Mouse (Mus musculus): ENCODE data around the gene Dbp. TPM values are rescaled to one million over a fixed set of nuclear protein-coding genes. Genes with fewer than 3 reads are reported as not detected.
"Not testable (repeated sequence)": the region's sequence is repeated elsewhere in the genome, so short reads cannot be mapped to it uniquely, and the experiment has no call there.

Gene Dbp
- polyA plus RNA-seq (2021): 73.2 TPM

GRCm38 (mm10) chr7:45704730-45705442 is at the start of gene Dbp:
Gene Dbp, plus strand, starts transcription at chr7:45705088.
- ATAC-seq: peak; percentile 76
- no peaks in the 10 kb centered on the region for H3K27me3 ChIP-seq
- peak; percentile 97 for DNase-seq (ENCODE audit: low read depth, low spot score)
- TF ChIP-seq CTCF (IDR thresholded peaks at IDR 0.05): no peak
- in situ Hi-C loops (cut with MboI; ENCODE audit: low pct_unique_long_range_greater_than_20kb): loop anchor here (25.0 kb wide), 1 partner anchor 843 kb away; the partner anchor contains the start of genes Pnkp and Ptov1
- ChIA-PET POLR2A (interaction anchor here (0.6 to 3.3 kb wide), 3 partner anchors 13 to 197 kb away, joined by 3 to 17 read pairs (median 3); partner anchors contain the start of genes Ntn5 and Sphk2), CTCF (interaction anchor here (1.4 to 4.9 kb wide), 3 partner anchors 13 to 22 kb away, joined by 6 to 31 read pairs (median 9); partner anchors contain the start of genes Ntn5 and Sphk2)

DNA sequence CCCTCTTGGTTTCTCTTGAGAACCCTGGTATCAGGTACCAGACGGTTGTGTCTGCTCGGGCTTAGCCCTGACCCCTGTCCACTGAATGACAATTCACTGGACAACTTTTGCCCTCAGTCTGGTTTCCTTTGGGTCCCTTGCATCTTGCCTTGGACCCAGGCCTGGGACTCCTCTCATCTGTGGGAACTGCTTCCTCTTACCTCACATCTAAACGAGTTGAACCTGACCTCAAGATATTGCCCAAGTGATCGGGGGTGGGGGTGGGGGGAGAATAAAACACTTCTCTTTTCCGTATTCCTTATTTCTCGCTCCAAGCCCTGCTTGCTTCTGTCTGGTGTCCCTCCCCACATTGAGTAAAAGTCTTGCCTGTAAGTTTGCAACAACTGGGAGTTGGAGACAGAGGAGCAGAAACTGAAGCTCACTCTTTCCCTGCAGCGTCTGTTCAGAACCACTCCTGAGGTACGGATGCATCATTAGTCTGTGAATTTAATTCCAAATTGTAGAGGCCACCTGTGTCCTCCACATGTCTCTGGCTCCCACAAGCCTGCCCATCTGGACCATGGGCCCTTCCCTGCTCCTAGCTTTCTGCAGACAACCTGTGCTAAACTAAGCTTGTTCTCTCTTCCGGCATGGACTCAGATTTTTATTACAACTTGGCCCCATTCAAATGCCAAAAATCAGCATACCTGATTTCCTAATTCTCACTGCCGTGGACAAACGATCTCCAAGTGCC is 44.0 kb upstream of the Dbp start:
- POLR2A ChIA-PET: no interaction called here
- in situ Hi-C loops (cut with MboI; ENCODE audit: low pct_unique_long_range_greater_than_20kb): no loop called here
- DNase-seq (ENCODE audit: low read depth, low spot score) (no peak), ATAC-seq (no peak)
- CTCF ChIA-PET: no interaction called here
- H3K27me3 ChIP-seq: no peaks in the 10 kb centered on the region
- no peak for TF ChIP-seq CTCF (IDR thresholded peaks at IDR 0.05)

- POLR2A ChIA-PET; DNase-seq (ENCODE audit: low read depth, low spot score); H3K27me3 ChIP-seq; in situ Hi-C loops (cut with MboI; ENCODE audit: low pct_unique_long_range_greater_than_20kb); ATAC-seq; CTCF ChIA-PET: not testable (repeated sequence)
Observed at GRCm38 (mm10) chr7:45661702-45662101, 43.2 kb upstream of the Dbp start.

DNA sequence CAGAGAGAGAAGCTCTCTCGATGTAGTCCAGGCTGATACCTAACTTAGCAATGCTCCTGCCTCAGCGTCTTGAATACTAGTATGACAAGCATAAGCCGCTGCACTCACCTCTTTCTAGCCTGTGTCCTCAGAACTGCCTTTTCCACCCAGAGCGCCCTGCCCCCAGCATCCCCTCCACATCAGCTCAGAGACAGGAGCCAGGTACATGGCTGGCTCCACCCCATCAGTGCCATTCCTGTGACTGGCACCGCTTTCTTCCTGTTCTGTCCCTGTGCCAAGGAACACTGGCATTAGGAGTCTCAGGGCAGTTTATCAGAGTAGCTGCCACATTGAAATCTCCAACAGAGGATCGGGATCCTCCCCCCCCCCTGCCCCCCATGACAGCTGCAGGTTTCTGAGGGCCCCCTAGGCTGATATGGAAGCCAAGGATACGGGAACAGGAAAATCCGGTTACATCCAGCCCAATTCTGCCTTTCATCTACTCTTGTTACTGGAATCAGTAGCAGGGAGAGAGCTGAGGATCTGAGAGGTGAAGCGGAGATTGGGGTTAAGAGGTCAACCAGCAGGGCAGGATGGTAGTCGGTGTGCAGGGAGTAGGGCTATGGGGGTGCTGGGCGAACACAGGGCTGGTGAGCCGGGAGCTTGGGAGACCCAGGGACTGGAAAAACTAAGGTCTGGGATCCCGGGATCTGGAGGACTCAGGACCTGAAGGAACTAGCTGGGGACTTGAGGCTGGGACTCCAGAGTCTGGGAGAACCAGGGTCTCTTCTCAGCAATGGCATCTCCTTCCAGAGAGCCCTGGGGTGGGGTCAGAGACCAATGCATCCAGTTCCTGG is 39.4 kb upstream of the Dbp start:
- no peak for TF ChIP-seq CTCF (IDR thresholded peaks at IDR 0.05)
- ChIA-PET POLR2A (no interaction called here), CTCF (interaction anchor here (1.9 to 2.6 kb wide), 2 partner anchors 11 to 17 kb away, joined by 6 to 10 read pairs; partner anchors contain the start of gene Ntn5)
- no peaks in the 10 kb centered on the region for H3K27me3 ChIP-seq
- DNase-seq (ENCODE audit: low read depth, low spot score) (no peak), ATAC-seq (no peak)
- in situ Hi-C loops (cut with MboI; ENCODE audit: low pct_unique_long_range_greater_than_20kb): no loop called here

DNA sequence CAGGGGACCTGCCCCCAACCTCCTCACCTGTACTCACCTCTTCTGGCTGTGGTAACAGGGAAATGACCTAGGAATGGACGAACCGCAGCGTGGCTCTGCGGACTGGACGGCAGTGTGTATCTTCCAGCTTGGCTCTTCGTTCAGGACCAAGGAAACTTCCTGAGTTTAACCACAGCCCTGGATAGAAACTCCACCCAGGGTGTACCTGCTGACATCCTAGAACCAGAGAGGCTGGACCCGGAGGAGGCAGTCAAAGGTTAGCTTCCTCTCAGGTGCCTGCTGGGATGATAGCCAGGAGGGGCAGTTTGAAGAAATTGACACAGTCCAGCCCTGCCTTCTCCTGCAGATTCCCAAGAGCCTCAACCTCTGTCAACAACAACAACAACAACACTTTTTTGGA is 38.7 kb upstream of the Dbp start, which contains the start of gene Fut2:
Gene Fut2, minus strand, starts transcription at position 234 of the 400 bp plus-strand sequence.
- TF ChIP-seq CTCF (IDR thresholded peaks at IDR 0.05): no peak
- in situ Hi-C loops (cut with MboI; ENCODE audit: low pct_unique_long_range_greater_than_20kb): no loop called here
- CTCF ChIA-PET: interaction anchor here (1.9 to 2.6 kb wide), 2 partner anchors 10 to 17 kb away, joined by 6 to 10 read pairs; partner anchors contain the start of gene Ntn5
- DNase-seq (ENCODE audit: low read depth, low spot score) (no peak), ATAC-seq (no peak)
- no peaks in the 10 kb centered on the region for H3K27me3 ChIP-seq
- POLR2A ChIA-PET: no interaction called here

DNA sequence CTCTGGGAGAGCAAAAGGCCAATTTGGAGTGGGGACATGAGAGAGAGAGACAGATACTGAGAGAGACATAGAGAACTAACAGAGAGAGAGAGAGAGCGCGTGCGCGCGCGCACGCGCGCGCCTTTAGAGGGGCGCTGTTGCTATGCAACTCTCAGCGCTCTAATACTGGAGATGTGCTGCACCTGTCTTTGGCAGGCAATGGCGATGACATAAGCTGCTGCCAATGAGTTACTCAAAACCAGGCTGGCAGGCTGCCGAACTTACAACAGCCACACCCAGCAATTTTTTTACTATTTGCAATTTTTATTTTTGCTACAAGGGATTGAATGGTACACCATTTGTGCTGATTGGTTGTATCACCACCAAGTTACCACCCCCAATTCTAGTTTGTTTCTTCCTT is 37.1 kb upstream of the Dbp start:
- ATAC-seq (no peak), DNase-seq (ENCODE audit: low read depth, low spot score) (no peak)
- no peaks in the 10 kb centered on the region for H3K27me3 ChIP-seq
- ChIA-PET CTCF (no interaction called here), POLR2A (no interaction called here)
- no peak for TF ChIP-seq CTCF (IDR thresholded peaks at IDR 0.05)
- in situ Hi-C loops (cut with MboI; ENCODE audit: low pct_unique_long_range_greater_than_20kb): no loop called here

DNA sequence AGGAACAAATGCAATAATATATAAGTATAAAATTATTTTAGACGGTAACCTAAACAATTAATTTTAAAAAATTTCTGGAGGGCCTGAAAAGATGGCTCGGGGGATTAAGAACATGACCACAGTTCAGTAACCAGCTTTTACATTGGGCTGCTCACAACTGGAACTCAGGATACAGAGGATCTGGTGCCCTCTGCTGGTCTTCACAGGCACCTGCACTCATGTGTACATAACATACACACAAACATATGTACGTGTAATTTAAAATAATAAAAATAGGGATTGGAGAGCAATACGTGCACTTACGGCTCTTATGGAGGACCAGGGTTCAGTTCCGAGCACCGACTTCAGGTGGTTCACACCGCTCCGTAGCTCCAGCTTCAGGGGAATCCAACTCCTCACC is 36.0 kb upstream of the Dbp start:
- POLR2A ChIA-PET: no interaction called here
- CTCF ChIA-PET: interaction anchor here (0.8 kb wide), 1 partner anchor 14 kb away, joined by 3 read pairs; no protein-coding TSS in a partner anchor
- in situ Hi-C loops (cut with MboI; ENCODE audit: low pct_unique_long_range_greater_than_20kb): no loop called here
- no peaks in the 10 kb centered on the region for H3K27me3 ChIP-seq
- ATAC-seq (no peak), DNase-seq (ENCODE audit: low read depth, low spot score) (no peak)
- TF ChIP-seq CTCF (IDR thresholded peaks at IDR 0.05): no peak

GRCm38 (mm10) chr7:45677627-45678295 is 27.1 kb upstream of the Dbp start:
- in situ Hi-C loops (cut with MboI; ENCODE audit: low pct_unique_long_range_greater_than_20kb): no loop called here
- ChIA-PET CTCF (interaction anchor here (1.3 kb wide), 1 partner anchor 12 kb away, joined by 3 read pairs; no protein-coding TSS in a partner anchor), POLR2A (no interaction called here)
- ATAC-seq (no peak), DNase-seq (ENCODE audit: low read depth, low spot score) (no peak)
- no peak for TF ChIP-seq CTCF (IDR thresholded peaks at IDR 0.05)
- H3K27me3 ChIP-seq: no peaks in the 10 kb centered on the region

- no peak for ATAC-seq
- in situ Hi-C loops (cut with MboI; ENCODE audit: low pct_unique_long_range_greater_than_20kb): no loop called here
- CTCF ChIA-PET: interaction anchor here (1.3 kb wide), 1 partner anchor 11 kb away, joined by 3 read pairs; no protein-coding TSS in a partner anchor
- TF ChIP-seq CTCF (IDR thresholded peaks at IDR 0.05): no peak
- no peak for DNase-seq (ENCODE audit: low read depth, low spot score)
- H3K27me3 ChIP-seq: no peaks in the 10 kb centered on the region
- POLR2A ChIA-PET: no interaction called here
Observed at GRCm38 (mm10) chr7:45678513-45678912, 26.4 kb upstream of the Dbp start.
